Mouse (Mus musculus) skeletal muscle tissue, adult 2 months (tissue): ENCODE measurements around the gene C8a.

Experiments
- DNase-seq: peaks from one replicate; pipeline ENCODE4 v3.0.0-alpha.2; 2012; ENCODE audit warnings: low read depth, low spot score

The C8a gene

DNA sequence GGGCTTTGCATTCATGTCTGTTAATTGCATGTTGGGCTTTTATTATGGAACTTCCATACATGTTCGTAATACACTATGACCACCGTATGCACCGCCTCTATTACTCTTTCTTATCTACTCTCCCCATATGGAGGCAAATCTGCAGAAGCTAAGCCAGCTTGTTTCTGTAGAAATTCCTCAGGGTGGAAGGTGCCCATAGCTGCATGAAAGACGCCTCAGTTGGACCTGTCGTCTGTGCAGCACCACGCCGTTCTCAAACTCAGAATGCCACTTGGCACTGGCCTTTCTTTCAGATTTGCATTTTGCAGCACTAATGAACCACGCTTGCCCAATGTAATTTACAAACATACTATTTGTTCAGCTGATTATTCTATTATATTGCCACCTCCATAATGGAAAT is 106.6 kb downstream of the C8a start:
- DNase-seq, result no peak

DNA sequence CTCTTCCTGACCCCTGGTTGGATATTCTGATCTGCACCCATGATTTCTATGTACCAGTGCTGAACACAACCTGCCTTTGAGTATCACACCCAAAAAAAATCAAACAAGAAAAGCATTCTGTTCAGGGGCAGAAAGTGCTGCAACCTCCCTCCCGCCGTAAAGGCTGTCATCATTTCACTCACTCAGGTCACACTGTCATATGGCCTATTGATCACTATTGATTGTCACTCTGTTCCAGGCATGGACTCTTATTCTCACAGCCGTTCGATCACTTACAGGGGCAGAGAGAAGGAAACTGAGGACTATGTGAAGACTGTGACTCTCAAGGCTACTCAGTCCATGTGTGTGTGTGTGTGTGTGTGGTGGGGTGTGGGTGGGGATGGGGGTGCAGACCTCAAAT is 108.0 kb downstream of the C8a start:
- DNase-seq, result no peak

GRCm38 (mm10) chr4:104766065-104766464 is 110.1 kb downstream of the C8a start, which contains the start of gene C8b:
TSS of gene C8b (plus strand) at chr4:104766317.
- DNase-seq, result no peak
